In the genomic region with DNA sequence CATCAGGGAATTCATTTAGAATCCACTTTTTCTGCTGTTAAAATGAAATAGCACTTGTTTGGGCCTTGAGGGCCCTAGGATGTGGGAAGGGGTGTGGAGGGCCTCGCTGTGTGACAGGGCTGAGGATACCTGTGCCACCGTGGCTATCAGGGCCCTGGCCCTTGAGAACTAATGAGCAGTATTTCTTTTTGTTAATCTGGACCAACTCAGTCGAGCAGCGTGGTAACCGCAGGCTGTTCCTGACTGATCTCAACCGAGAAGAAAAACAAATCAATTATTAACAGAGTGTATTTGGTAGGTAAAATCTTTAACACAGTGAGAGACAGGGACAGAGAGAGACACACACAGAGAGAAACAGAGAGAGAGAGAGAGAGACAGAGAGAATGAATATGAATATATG, we compare ENCODE assay signal across 21 mouse cellular contexts. TPM values are rescaled to one million over a fixed set of nuclear protein-coding genes. Genes with fewer than 3 reads are reported as not detected.
DNase-seq lines count a peak whose midpoint lies in the region; ATAC-seq and TF ChIP-seq lines count a peak whose summit lies in the region.
"Had no signal": no experiment of that assay in that cellular context is flagged by ENCODE, and none has a peak within 500 bp of the region (broad histone marks: within the 10 kb centered on the region; RNA-seq: fewer than 3 reads in every experiment).

No protein-coding gene starts in this region.

- TF ChIP-seq CTCF in lung, embryonic 14.5 days (IDR thresholded peaks at IDR 0.05; ENCODE audit: low read depth), result no peak
- no peak for TF ChIP-seq CTCF in cerebellum, adult 2 months (IDR thresholded peaks at IDR 0.05; ENCODE audit: borderline replicate concordance, insufficient read depth, low read depth, low read length)

- H3K9ac ChIP-seq in heart, embryonic 13.5 days, result no peak overlapping the region
- no peak overlapping the region for H3K9ac ChIP-seq in lung, embryonic 14.5 days
- H3K9ac ChIP-seq in neural tube, embryonic 15.5 days (replicated peaks), result no peak overlapping the region
- H3K9ac ChIP-seq: embryonic facial prominence, embryonic 15.5 days; forebrain, postnatal 0 days; hindbrain, embryonic 13.5 days; limb, embryonic 12.5 days; liver, embryonic 15.5 days had no signal

- no peaks in the 10 kb centered on the region for H3K36me3 ChIP-seq in heart, embryonic 13.5 days
- no peaks in the 10 kb centered on the region for H3K36me3 ChIP-seq in lung, embryonic 14.5 days (ENCODE audit: insufficient read depth)
- no peaks in the 10 kb centered on the region for H3K36me3 ChIP-seq in neural tube, embryonic 15.5 days
- H3K36me3 ChIP-seq: embryonic facial prominence, embryonic 15.5 days; G1E; hindbrain, embryonic 13.5 days; liver, embryonic 15.5 days had no signal

- H3K27me3 ChIP-seq in heart, embryonic 13.5 days (replicated peaks), result no peaks in the 10 kb centered on the region
- H3K27me3 ChIP-seq in lung, embryonic 14.5 days (ENCODE audit: insufficient read depth, low read length), result no peaks in the 10 kb centered on the region
- H3K27me3 ChIP-seq in neural tube, embryonic 15.5 days (replicated peaks), result no peaks in the 10 kb centered on the region
- H3K27me3 ChIP-seq in cerebellum, adult 2 months (ENCODE audit: control insufficient read depth, insufficient read depth, low read length), result no peaks in the 10 kb centered on the region
- H3K27me3 ChIP-seq: embryonic facial prominence, embryonic 15.5 days; hindbrain, embryonic 13.5 days; limb, embryonic 12.5 days; liver, embryonic 15.5 days had no signal

- H3K9me3 ChIP-seq in heart, embryonic 13.5 days, result no peaks in the 10 kb centered on the region
- no peaks in the 10 kb centered on the region for H3K9me3 ChIP-seq in lung, embryonic 14.5 days (ENCODE audit: low read depth, low read length)
- no peaks in the 10 kb centered on the region for H3K9me3 ChIP-seq in neural tube, embryonic 15.5 days (replicated peaks)
- H3K9me3 ChIP-seq: embryonic facial prominence, embryonic 15.5 days; G1E; hindbrain, embryonic 13.5 days; limb, embryonic 12.5 days; liver, embryonic 15.5 days; megakaryocyte, embryonic 14.5 days had no signal

- H3K4me1 ChIP-seq in heart, embryonic 13.5 days, result peaks cover 62% of the 10 kb centered on the region
- peaks cover 24% of the 10 kb centered on the region for H3K4me1 ChIP-seq in lung, embryonic 14.5 days (ENCODE audit: insufficient read depth)
- peaks cover 12% of the 10 kb centered on the region; the same call in 1 of the 2 replicates for H3K4me1 ChIP-seq in neural tube, embryonic 15.5 days
- no peaks in the 10 kb centered on the region; the same call in 1 of the 2 replicates for H3K4me1 ChIP-seq in cerebellum, adult 2 months (ENCODE audit: control insufficient read depth, insufficient read depth, low read length)
- H3K4me1 ChIP-seq: embryonic facial prominence, embryonic 15.5 days had no signal

- ATAC-seq in heart, embryonic 13.5 days (ENCODE audit: extremely low read depth, insufficient number of reproducible peaks, low FRiP score, low TSS enrichment), result no peak
- ATAC-seq in lung, embryonic 14.5 days (ENCODE audit: insufficient read depth), result no peak
- ATAC-seq in neural tube, embryonic 15.5 days (ENCODE audit: low FRiP score), result no peak
- ATAC-seq: forebrain, postnatal 0 days; inflammation-experienced regulatory T-cells, adult 6 months had no signal

- H3K4me2 ChIP-seq in heart, embryonic 13.5 days, result no peak overlapping the region
- H3K4me2 ChIP-seq in lung, embryonic 14.5 days, result no peak overlapping the region; the same call in 1 of the 2 replicates
- H3K4me2 ChIP-seq in neural tube, embryonic 15.5 days, result no peak overlapping the region
- H3K4me2 ChIP-seq: hindbrain, embryonic 13.5 days; limb, embryonic 12.5 days; liver, embryonic 15.5 days had no signal

- 54% methylated on average over 6 of the region's 6 CpGs for WGBS in heart, embryonic 13.5 days
- WGBS in lung, embryonic 14.5 days, result 31% methylated on average over 6 of the region's 6 CpGs
- 54% methylated on average over 6 of the region's 6 CpGs for WGBS in neural tube, embryonic 15.5 days
- WGBS in cerebellum, adult 2 months, result 71% methylated on average over 6 of the region's 6 CpGs

- no peak for TF ChIP-seq POLR2A in cerebellum, adult 2 months (IDR thresholded peaks at IDR 0.05; ENCODE audit: borderline replicate concordance, insufficient read depth, low read length)

- H3K27ac ChIP-seq in heart, embryonic 13.5 days (replicated peaks), result peak overlapping the region; percentile 26
- peak overlapping the region; percentile 37; the same call in 1 of the 2 replicates for H3K27ac ChIP-seq in lung, embryonic 14.5 days (ENCODE audit: low read depth)
- no peak overlapping the region for H3K27ac ChIP-seq in neural tube, embryonic 15.5 days (replicated peaks)
- no peak overlapping the region for H3K27ac ChIP-seq in cerebellum, adult 2 months (ENCODE audit: insufficient read depth, low read length)
- H3K27ac ChIP-seq: embryonic facial prominence, embryonic 15.5 days; hindbrain, embryonic 13.5 days; limb, embryonic 12.5 days; liver, embryonic 15.5 days had no signal

- H3K4me3 ChIP-seq in heart, embryonic 13.5 days, result no peak overlapping the region
- H3K4me3 ChIP-seq in lung, embryonic 14.5 days (ENCODE audit: low read depth, low read length), result no peak overlapping the region
- H3K4me3 ChIP-seq in neural tube, embryonic 15.5 days (replicated peaks), result no peak overlapping the region
- H3K4me3 ChIP-seq in cerebellum, adult 2 months (replicated peaks; ENCODE audit: insufficient read depth, low read depth, low read length), result no peak overlapping the region
- H3K4me3 ChIP-seq: embryonic facial prominence, embryonic 15.5 days; hindbrain, embryonic 13.5 days; limb, embryonic 12.5 days; liver, embryonic 15.5 days; megakaryocyte, embryonic 14.5 days had no signal

- DNase-seq in heart, adult 9 months (ENCODE audit: low spot score in 2 of 2), result no peak
- DNase-seq in lung, embryonic 14.5 days, result no peak
- no peak for DNase-seq in lung, postnatal 36 days
- peak; percentile 84 for DNase-seq in kidney, adult 9 months
- peak; percentile 60 to 74 for DNase-seq in kidney, postnatal 36 days
- no peak for DNase-seq in cerebellum, adult 2 months
- DNase-seq: adrenal gland, postnatal 14 days; cerebellum, postnatal 25 days; forebrain, postnatal 0 days; lung, postnatal 10 days; right cerebral cortex, postnatal 4 days; thymus, postnatal 36 days had no signal

RNA-seq across cellular contexts. Expression of gene Syne2, which starts 34.5 kb away (rescaled TPM):
- polyA plus RNA-seq in heart, embryonic 13.5 days (2015; fragmentation: Nextera tagmentation; extraction: Ambion mirVana), result 45.3 and 49.6 TPM in 2 replicates
- 59.4 and 68.4 TPM in 2 replicates for polyA plus RNA-seq in lung, embryonic 14.5 days (2014; fragmentation: Nextera tagmentation; extraction: Ambion mirVana)
- 38.7 and 42.0 TPM in 2 replicates for polyA plus RNA-seq in neural tube, embryonic 15.5 days (2015; fragmentation: Nextera tagmentation; extraction: Ambion mirVana)
- polyA plus RNA-seq in cerebellum, adult 2 months (2012; rRNA removed), result 39.3 and 45.0 TPM in 2 replicates
- polyA plus RNA-seq: G1E had no signal

Comparison
In these comparisons a context has a peak if more than half of its experiments do, and no peak if none do; other contexts are left out.
1. H3K27ac ChIP-seq: peak in heart, embryonic 13.5 days (single experiment) and lung, embryonic 14.5 days (single experiment); none in neural tube, embryonic 15.5 days (single experiment) and cerebellum, adult 2 months (single experiment).
2. DNase-seq: peak in kidney, adult 9 months (single experiment) and kidney, postnatal 36 days (2 of 2); none in heart, adult 9 months (0 of 2), lung, embryonic 14.5 days (single experiment), lung, postnatal 36 days (single experiment) and cerebellum, adult 2 months (0 of 2).